Mouse (Mus musculus): ENCODE results near the gene Sesn3.

GRCm38 (mm10) chr9:14378151-14378550 is 103.3 kb downstream of the Sesn3 start:
- TF ChIP-seq CTCF (IDR thresholded peaks at IDR 0.05; ENCODE audit: borderline replicate concordance, extremely low read depth, insufficient read depth, insufficient read length) (no peak), POLR2A (IDR thresholded peaks at IDR 0.05; ENCODE audit: borderline replicate concordance, extremely low read depth, insufficient read depth, insufficient read length, poor library complexity, severe bottlenecking) (no peak)

Data from brain, embryonic 14.5 days (tissue).